Mouse (Mus musculus): ENCODE results near the gene Fam163b.

DNA sequence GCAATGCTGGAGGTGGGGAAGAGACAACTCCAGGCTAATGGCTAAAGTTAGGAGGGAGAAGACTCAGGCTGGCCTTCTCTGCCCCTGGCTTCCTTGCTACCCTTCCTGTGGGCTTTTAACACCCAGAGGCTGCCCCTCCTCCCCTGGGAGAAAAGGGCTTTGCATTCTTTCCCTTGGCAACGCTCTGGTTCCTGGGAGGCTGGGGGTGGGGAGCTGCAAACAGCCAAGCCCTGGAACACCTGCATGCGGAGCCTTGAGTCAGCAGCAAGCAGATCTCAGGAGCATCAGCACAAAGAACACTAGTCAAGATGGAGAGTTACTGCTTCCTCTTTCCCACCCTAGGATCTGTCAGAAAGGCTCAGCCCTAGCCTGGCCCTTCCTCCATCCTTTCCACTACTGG, 7.2 kb upstream of the Fam163b start:
- TF ChIP-seq POLR2A (IDR thresholded peaks at IDR 0.05; ENCODE audit: borderline replicate concordance, control insufficient read depth, low read depth, low read length) (no peak), CTCF (IDR thresholded peaks at IDR 0.05; ENCODE audit: control insufficient read depth, insufficient read depth, low read length) (no peak)

All from bone marrow, adult 2 months (tissue).